Mouse (Mus musculus): Measurements from ENCODE around the gene Dtx3. TPM values are rescaled to one million over a fixed set of nuclear protein-coding genes. Genes with fewer than 3 reads are reported as not detected.
"Not testable (repeated sequence)": the region's sequence is repeated elsewhere in the genome, so short reads cannot be mapped to it uniquely, and the experiment has no call there.

Gene Dtx3
- polyA plus RNA-seq, 1 experiment from 2014 or later, result 117 TPM

GRCm38 (mm10) chr10:127164190-127164589 is 31.3 kb downstream of the Dtx3 start:
- no peak overlapping the region for H3K4me2 ChIP-seq (replicated peaks; ENCODE audit: low read depth, low read length)
- H3K9me3 ChIP-seq (ENCODE audit: control insufficient read depth, low read length), result no peaks in the 10 kb centered on the region
- no peak overlapping the region for H3K9ac ChIP-seq (ENCODE audit: low read depth, low read length)
- 90% methylated on average over 4 of the region's 4 CpGs for WGBS
- peaks cover 12% of the 10 kb centered on the region; the same call in 1 of the 2 replicates for H3K4me1 ChIP-seq (ENCODE audit: control insufficient read depth, insufficient read depth, low read length)
- H3K4me3 ChIP-seq (ENCODE audit: low read length), result no peak overlapping the region
- H3K27ac ChIP-seq (ENCODE audit: low read depth, low read length), result no peak overlapping the region
- no peak for ATAC-seq (ENCODE audit: low FRiP score, low TSS enrichment)
- no peaks in the 10 kb centered on the region for H3K36me3 ChIP-seq (ENCODE audit: control insufficient read depth, insufficient read depth, low read length)
- peaks cover 38% of the 10 kb centered on the region for H3K27me3 ChIP-seq (ENCODE audit: control insufficient read depth, insufficient read depth, low read length)

GRCm38 (mm10) chr10:127162771-127163261 is 32.7 kb downstream of the Dtx3 start:
- H3K36me3 ChIP-seq (ENCODE audit: control insufficient read depth, insufficient read depth, low read length); H3K9me3 ChIP-seq (ENCODE audit: control insufficient read depth, low read length); ATAC-seq (ENCODE audit: low FRiP score, low TSS enrichment); H3K9ac ChIP-seq (ENCODE audit: low read depth, low read length); H3K27ac ChIP-seq (ENCODE audit: low read depth, low read length); H3K4me1 ChIP-seq (ENCODE audit: control insufficient read depth, insufficient read depth, low read length); H3K4me2 ChIP-seq (replicated peaks; ENCODE audit: low read depth, low read length); H3K4me3 ChIP-seq (ENCODE audit: low read length): not testable (repeated sequence)
- WGBS, result 60% methylated on average over 7 of the region's 7 CpGs
- H3K27me3 ChIP-seq (ENCODE audit: control insufficient read depth, insufficient read depth, low read length), result peaks cover 32% of the 10 kb centered on the region

- no peak overlapping the region for H3K4me2 ChIP-seq (replicated peaks; ENCODE audit: low read depth, low read length)
- no peaks in the 10 kb centered on the region for H3K9me3 ChIP-seq (ENCODE audit: control insufficient read depth, low read length)
- 72% methylated on average over 3 of the region's 3 CpGs for whole genome bisulfite sequencing
- 0 out of 2 replicates have a peak, but pooled peaks cover 5% of the 10 kb centered on the region for H3K4me1 ChIP-seq (ENCODE audit: control insufficient read depth, insufficient read depth, low read length)
- H3K9ac ChIP-seq (ENCODE audit: low read depth, low read length), result no peak overlapping the region
- no peaks in the 10 kb centered on the region for H3K36me3 ChIP-seq (ENCODE audit: control insufficient read depth, insufficient read depth, low read length)
- H3K27me3 ChIP-seq (ENCODE audit: control insufficient read depth, insufficient read depth, low read length), result peaks cover 11% of the 10 kb centered on the region
- H3K4me3 ChIP-seq (ENCODE audit: low read length), result no peak overlapping the region
- ATAC-seq (ENCODE audit: low FRiP score, low TSS enrichment), result no peak
- no peak overlapping the region for H3K27ac ChIP-seq (ENCODE audit: low read depth, low read length)
Observed at GRCm38 (mm10) chr10:127160728-127161127, 34.8 kb downstream of the Dtx3 start.

- H3K27me3 ChIP-seq (ENCODE audit: control insufficient read depth, insufficient read depth, low read length), result peaks cover 4% of the 10 kb centered on the region
- no peak overlapping the region for H3K9ac ChIP-seq (ENCODE audit: low read depth, low read length)
- no peaks in the 10 kb centered on the region for H3K9me3 ChIP-seq (ENCODE audit: control insufficient read depth, low read length)
- no peaks in the 10 kb centered on the region for H3K36me3 ChIP-seq (ENCODE audit: control insufficient read depth, insufficient read depth, low read length)
- no peak overlapping the region for H3K4me2 ChIP-seq (replicated peaks; ENCODE audit: low read depth, low read length)
- no peak overlapping the region for H3K4me3 ChIP-seq (ENCODE audit: low read length)
- no peaks in the 10 kb centered on the region for H3K4me1 ChIP-seq (ENCODE audit: control insufficient read depth, insufficient read depth, low read length)
- 87% methylated on average over 9 of the region's 9 CpGs for WGBS
- H3K27ac ChIP-seq (ENCODE audit: low read depth, low read length), result no peak overlapping the region
- ATAC-seq (ENCODE audit: low FRiP score, low TSS enrichment), result no peak
Observed at GRCm38 (mm10) chr10:127160081-127160480, 35.4 kb downstream of the Dtx3 start.

GRCm38 (mm10) chr10:127158471-127158870 is 37.1 kb downstream of the Dtx3 start:
- no peaks in the 10 kb centered on the region; the same call in 1 of the 2 replicates for H3K27me3 ChIP-seq (ENCODE audit: control insufficient read depth, insufficient read depth, low read length)
- H3K9ac ChIP-seq (ENCODE audit: low read depth, low read length), result no peak overlapping the region
- H3K36me3 ChIP-seq (ENCODE audit: control insufficient read depth, insufficient read depth, low read length), result no peaks in the 10 kb centered on the region
- H3K4me1 ChIP-seq (ENCODE audit: control insufficient read depth, insufficient read depth, low read length), result no peaks in the 10 kb centered on the region
- H3K27ac ChIP-seq (ENCODE audit: low read depth, low read length), result no peak overlapping the region
- H3K4me3 ChIP-seq (ENCODE audit: low read length), result no peak overlapping the region
- no peak for ATAC-seq (ENCODE audit: low FRiP score, low TSS enrichment)
- H3K9me3 ChIP-seq (ENCODE audit: control insufficient read depth, low read length), result no peaks in the 10 kb centered on the region
- H3K4me2 ChIP-seq (replicated peaks; ENCODE audit: low read depth, low read length), result no peak overlapping the region
- WGBS, result 78% methylated on average over 3 of the region's 3 CpGs

- no peak for ATAC-seq (ENCODE audit: low FRiP score, low TSS enrichment)
Observed at GRCm38 (mm10) chr10:127156511-127156910, 39.0 kb downstream of the Dtx3 start.

GRCm38 (mm10) chr10:127156089-127156488 is 39.4 kb downstream of the Dtx3 start:
- no peak for ATAC-seq (ENCODE audit: low FRiP score, low TSS enrichment)
- H3K9ac ChIP-seq (ENCODE audit: low read depth, low read length), result no peak overlapping the region
- 0 out of 2 replicates have a peak overlapping the region, but pooled peaks have one; percentile 30 for H3K27ac ChIP-seq (ENCODE audit: low read depth, low read length)
- no peaks in the 10 kb centered on the region for H3K27me3 ChIP-seq (ENCODE audit: control insufficient read depth, insufficient read depth, low read length)
- no peak overlapping the region for H3K4me3 ChIP-seq (ENCODE audit: low read length)
- no peak overlapping the region for H3K4me2 ChIP-seq (replicated peaks; ENCODE audit: low read depth, low read length)
- H3K4me1 ChIP-seq (ENCODE audit: control insufficient read depth, insufficient read depth, low read length), result no peaks in the 10 kb centered on the region
- no peaks in the 10 kb centered on the region for H3K36me3 ChIP-seq (ENCODE audit: control insufficient read depth, insufficient read depth, low read length)
- H3K9me3 ChIP-seq (ENCODE audit: control insufficient read depth, low read length), result no peaks in the 10 kb centered on the region
- 68% methylated on average over 1 of the region's 1 CpGs for WGBS

More at GRCm38 (mm10) chr10:127156511-127156910, 39.0 kb downstream of the Dtx3 start:
- Histone ChIP-seq H3K9ac (ENCODE audit: low read depth, low read length) (no peak overlapping the region), H3K27me3 (ENCODE audit: control insufficient read depth, insufficient read depth, low read length) (no peaks in the 10 kb centered on the region), H3K36me3 (ENCODE audit: control insufficient read depth, insufficient read depth, low read length) (no peaks in the 10 kb centered on the region), H3K4me3 (ENCODE audit: low read length) (no peak overlapping the region), H3K9me3 (ENCODE audit: control insufficient read depth, low read length) (no peaks in the 10 kb centered on the region), H3K4me2 (replicated peaks; ENCODE audit: low read depth, low read length) (no peak overlapping the region), H3K27ac (ENCODE audit: low read depth, low read length) (no peak overlapping the region), H3K4me1 (ENCODE audit: control insufficient read depth, insufficient read depth, low read length) (no peaks in the 10 kb centered on the region)
- WGBS, result 67% methylated on average over 1 of the region's 1 CpGs

GRCm38 (mm10) chr10:127154652-127155051 is 40.9 kb downstream of the Dtx3 start:
- Histone ChIP-seq H3K4me1 (ENCODE audit: control insufficient read depth, insufficient read depth, low read length) (no peaks in the 10 kb centered on the region), H3K36me3 (ENCODE audit: control insufficient read depth, insufficient read depth, low read length) (no peaks in the 10 kb centered on the region), H3K9me3 (ENCODE audit: control insufficient read depth, low read length) (no peaks in the 10 kb centered on the region), H3K9ac (ENCODE audit: low read depth, low read length) (no peak overlapping the region), H3K4me2 (replicated peaks; ENCODE audit: low read depth, low read length) (no peak overlapping the region), H3K27me3 (ENCODE audit: control insufficient read depth, insufficient read depth, low read length) (no peaks in the 10 kb centered on the region), H3K27ac (ENCODE audit: low read depth, low read length) (peak overlapping the region; percentile 71; the same call in 1 of the 2 replicates), H3K4me3 (ENCODE audit: low read length) (no peak overlapping the region)
- 68% methylated on average over 5 of the region's 5 CpGs for WGBS
- ATAC-seq (ENCODE audit: low FRiP score, low TSS enrichment), result peak; percentile 51; the same call in 1 of the 2 replicates

- no peak for ATAC-seq (ENCODE audit: low FRiP score, low TSS enrichment)
- no peak overlapping the region for H3K9ac ChIP-seq (ENCODE audit: low read depth, low read length)
- H3K27me3 ChIP-seq (ENCODE audit: control insufficient read depth, insufficient read depth, low read length), result no peaks in the 10 kb centered on the region
- 67% methylated on average over 2 of the region's 2 CpGs for WGBS
- no peaks in the 10 kb centered on the region for H3K36me3 ChIP-seq (ENCODE audit: control insufficient read depth, insufficient read depth, low read length)
- H3K9me3 ChIP-seq (ENCODE audit: control insufficient read depth, low read length), result no peaks in the 10 kb centered on the region
- H3K27ac ChIP-seq (ENCODE audit: low read depth, low read length), result peak overlapping the region; percentile 71; the same call in 1 of the 2 replicates
- no peak overlapping the region for H3K4me3 ChIP-seq (ENCODE audit: low read length)
- no peak overlapping the region for H3K4me2 ChIP-seq (replicated peaks; ENCODE audit: low read depth, low read length)
- no peaks in the 10 kb centered on the region for H3K4me1 ChIP-seq (ENCODE audit: control insufficient read depth, insufficient read depth, low read length)
Observed at GRCm38 (mm10) chr10:127154241-127154640, 41.3 kb downstream of the Dtx3 start.

Measured in kidney, embryonic 14.5 days (tissue).